ENCODE assay signal across 19 mouse cellular contexts in genomic region chr3:17896756-17897155, GRCm38 (mm10). TPM values are rescaled to one million over a fixed set of nuclear protein-coding genes. Genes with fewer than 3 reads are reported as not detected.
"Had no signal": no experiment of that assay in that cellular context is flagged by ENCODE, and none has a peak within 500 bp of the region (broad histone marks: within the 10 kb centered on the region; RNA-seq: fewer than 3 reads in every experiment).

No protein-coding gene starts in this region.

- H3K9me3 ChIP-seq: limb, embryonic 13.5 days; midbrain, embryonic 13.5 days had no signal

- H3K36me3 ChIP-seq: limb, embryonic 13.5 days; midbrain, embryonic 13.5 days had no signal

- H3K27me3 ChIP-seq: limb, embryonic 13.5 days; midbrain, embryonic 13.5 days had no signal

- H3K27ac ChIP-seq: kidney, postnatal 0 days; limb, embryonic 13.5 days; liver, embryonic 14.5 days; midbrain, embryonic 13.5 days; stomach, postnatal 0 days had no signal

- H3K4me1 ChIP-seq: limb, embryonic 13.5 days; midbrain, embryonic 13.5 days had no signal

- H3K4me3 ChIP-seq: limb, embryonic 13.5 days; midbrain, embryonic 13.5 days had no signal

- DNase-seq: kidney, adult 9 months; kidney, postnatal 36 days; layer of hippocampus, adult 9-11 months; left cerebral cortex, postnatal 4 days; lung, adult 18-20 months; lung, postnatal 36 days; right cerebral cortex, postnatal 14 days; thymus, adult 18-20 months; thymus, postnatal 14 days had no signal

RNA-seq across cellular contexts. Expression of gene Cypt12, which starts 51.5 kb away (rescaled TPM):
- polyA plus RNA-seq: kidney, postnatal 0 days; limb, embryonic 13.5 days; liver, adult 2 months; liver, embryonic 14.5 days; lung, embryonic 16.5 days; midbrain, embryonic 13.5 days; midbrain, postnatal 0 days; neural tube, embryonic 14.5 days; stomach, postnatal 0 days; urinary bladder, adult 2 months had no signal
